Mouse (Mus musculus) kidney, embryonic 14.5 days (tissue): ENCODE results near the gene Ufl1. TPM values are rescaled to one million over a fixed set of nuclear protein-coding genes. Genes with fewer than 3 reads are reported as not detected.
"Not testable (repeated sequence)": the region's sequence is repeated elsewhere in the genome, so short reads cannot be mapped to it uniquely, and the experiment has no call there.

ENCODE experiments used
- ATAC-seq: fragments of 200-750 bp; cut with Nextera tagmentation; 2 replicates; pipeline ENCODE4 v1.8.0; 2017; ENCODE audit warnings: moderate number of reproducible peaks, mild to moderate bottlenecking, moderate TSS enrichment, moderate library complexity; ENCODE audit not compliant: low FRiP score, low TSS enrichment
- H3K27ac ChIP-seq: fragments of 300-500 bp; sonication (generic); 2 replicates; pipeline ENCODE4 v1.5.1; 2014; ENCODE audit warnings: low read depth, mild to moderate bottlenecking, low read length, moderate library complexity, mixed read lengths
- H3K27me3 ChIP-seq: fragments of 300-500 bp; sonication (generic); 2 replicates; pipeline ENCODE4 v1.6.1; 2014; ENCODE audit warnings: mild to moderate bottlenecking, low read length; ENCODE audit not compliant: control insufficient read depth, insufficient read depth
- H3K36me3 ChIP-seq: fragments of 300-500 bp; sonication (generic); 2 replicates; pipeline ENCODE4 v1.6.1; 2014; ENCODE audit warnings: low read length, mixed read lengths; ENCODE audit not compliant: control insufficient read depth, insufficient read depth
- H3K4me1 ChIP-seq: fragments of 300-500 bp; sonication (generic); 2 replicates; pipeline ENCODE4 v1.6.1; 2014; ENCODE audit warnings: low read length, mixed read lengths; ENCODE audit not compliant: control insufficient read depth, insufficient read depth
- H3K4me2 ChIP-seq: fragments of 300-500 bp; sonication (generic); replicated peaks from 2 replicates; pipeline ENCODE4 v1.6.1; 2014; ENCODE audit warnings: low read depth, mild to moderate bottlenecking, low read length
- H3K4me3 ChIP-seq: fragments of 300-500 bp; sonication (generic); 2 replicates; pipeline ENCODE4 v1.5.1; 2014; ENCODE audit warnings: mild to moderate bottlenecking, low read length
- H3K9ac ChIP-seq: fragments of 300-500 bp; sonication (generic); 2 replicates; pipeline ENCODE4 v1.6.1; 2014; ENCODE audit warnings: low read depth, mild to moderate bottlenecking, low read length, moderate library complexity
- H3K9me3 ChIP-seq: fragments of 300-500 bp; sonication (generic); 2 replicates; pipeline ENCODE4 v1.6.1; 2016; ENCODE audit warnings: low read length; ENCODE audit not compliant: control insufficient read depth
- WGBS: fragments of 180-500 bp; shearing (Covaris S2); extraction: QIAGEN DNeasy Blood & Tissue Kit; methylation state at CpG from one replicate; pipeline ENCODE4 v1.1.7; 2014; 5-methylcytosine and 5-hydroxymethylcytosine counted together
- polyA plus RNA-seq: library from polyadenylated mRNA; unstranded; fragments of >200 nt; fragmentation: Nextera tagmentation; extraction: Ambion mirVana; gene quantifications from 2 replicates; pipeline ENCODE4 v1.2.1, GENCODE M21; 2014

Gene Ufl1
- polyA plus RNA-seq: 29.3 and 50.5 TPM in 2 replicates

DNA sequence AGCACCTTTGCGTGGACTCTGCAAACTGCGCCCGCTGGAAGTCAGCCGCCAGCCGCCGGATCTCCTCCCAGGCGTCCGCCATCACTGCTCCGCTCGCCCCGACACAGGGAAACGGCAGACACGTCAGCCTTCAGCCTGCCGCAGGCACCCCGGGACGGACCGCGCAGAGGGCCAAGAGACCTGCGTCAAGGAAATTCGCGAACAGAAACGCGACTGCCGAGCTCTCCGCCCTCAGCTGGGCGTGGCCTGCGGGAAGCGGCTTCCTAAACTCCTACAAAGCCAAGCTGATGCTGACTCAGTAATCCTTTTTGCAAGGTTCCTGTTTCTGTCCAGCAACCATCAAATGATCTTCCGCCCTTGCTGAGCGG, at the start of gene Ufl1:
TSS of gene Ufl1 (minus strand) at position 151 of the 368 bp plus-strand sequence.
- ATAC-seq: peak; percentile 99
- H3K9me3 ChIP-seq: no peaks in the 10 kb centered on the region
- H3K27me3 ChIP-seq: no peaks in the 10 kb centered on the region
- 0% methylated on average over 29 of the region's 30 CpGs for WGBS
- H3K36me3 ChIP-seq: peaks cover 22% of the 10 kb centered on the region; the same call in 1 of the 2 replicates
- peak within 1 kb of the TSS; percentile 51 for H3K4me2 ChIP-seq
- no peaks in the 10 kb centered on the region for H3K4me1 ChIP-seq
- peak within 1 kb of the TSS; percentile 94 for H3K9ac ChIP-seq
- peak within 1 kb of the TSS; percentile 97 for H3K27ac ChIP-seq
- H3K4me3 ChIP-seq: peak within 1 kb of the TSS; percentile 87

- Histone ChIP-seq H3K36me3 (no peaks in the 10 kb centered on the region), H3K4me2 (no peak overlapping the region), H3K4me3 (no peak overlapping the region), H3K9me3 (no peaks in the 10 kb centered on the region), H3K4me1 (no peaks in the 10 kb centered on the region), H3K27ac (no peak overlapping the region), H3K27me3 (no peaks in the 10 kb centered on the region), H3K9ac (no peak overlapping the region)
- no peak for ATAC-seq
- whole genome bisulfite sequencing: 95% methylated on average over 3 of the region's 3 CpGs
These were observed 44.1 kb upstream of the Ufl1 start for GRCm38 (mm10) chr4:25325684-25326220.

DNA sequence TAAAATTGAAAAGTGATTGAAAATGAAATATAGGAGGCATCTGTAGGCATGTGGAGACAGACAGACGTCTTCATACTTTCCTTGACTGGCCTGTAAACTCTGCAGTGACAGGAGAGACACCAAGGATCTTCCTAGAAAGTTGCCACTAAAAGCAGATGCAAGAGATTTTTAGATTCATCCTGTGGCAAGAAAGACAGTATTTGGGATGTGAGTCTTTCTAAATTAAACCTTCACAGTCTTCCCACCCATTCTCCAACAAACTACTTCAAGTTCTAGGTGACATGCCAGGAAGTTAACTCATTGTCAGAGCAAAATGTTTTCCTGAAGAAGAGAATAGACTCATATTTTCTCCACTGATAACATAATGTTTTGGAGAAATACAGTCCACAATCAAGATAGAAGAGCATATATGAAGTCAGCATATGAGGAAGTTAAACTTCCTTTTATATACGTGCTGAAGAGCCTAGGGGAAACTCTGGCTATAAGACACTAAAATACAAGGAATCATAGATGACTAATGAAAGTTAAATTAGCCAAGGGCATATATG, 41.1 kb upstream of the Ufl1 start:
- WGBS: 76% methylated on average over 2 of the region's 2 CpGs
- Histone ChIP-seq H3K36me3 (no peaks in the 10 kb centered on the region), H3K9ac (no peak overlapping the region), H3K27me3 (no peaks in the 10 kb centered on the region), H3K4me1 (no peaks in the 10 kb centered on the region), H3K4me3 (no peak overlapping the region), H3K9me3 (no peaks in the 10 kb centered on the region), H3K27ac (no peak overlapping the region), H3K4me2 (no peak overlapping the region)
- no peak for ATAC-seq

DNA sequence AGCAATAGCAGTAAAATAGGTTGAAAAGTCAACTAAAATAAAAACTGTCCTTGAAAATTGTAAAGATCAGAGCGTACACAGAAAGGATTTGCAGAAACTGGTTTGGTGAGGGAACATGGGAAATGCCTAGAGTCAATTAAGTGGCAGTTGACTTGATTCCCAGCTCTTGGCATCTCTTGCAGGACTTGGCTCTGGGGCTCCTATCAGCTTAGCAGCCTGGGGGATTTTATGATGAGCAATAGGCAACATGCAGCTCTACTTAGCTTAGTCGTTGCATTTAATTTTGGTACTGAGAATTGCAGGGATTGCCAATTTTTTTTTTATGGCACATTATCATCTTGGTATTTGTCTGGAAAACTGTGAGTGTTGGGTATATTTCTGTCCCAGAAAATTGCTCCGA, 32.1 kb upstream of the Ufl1 start:
- ATAC-seq: no peak

DNA sequence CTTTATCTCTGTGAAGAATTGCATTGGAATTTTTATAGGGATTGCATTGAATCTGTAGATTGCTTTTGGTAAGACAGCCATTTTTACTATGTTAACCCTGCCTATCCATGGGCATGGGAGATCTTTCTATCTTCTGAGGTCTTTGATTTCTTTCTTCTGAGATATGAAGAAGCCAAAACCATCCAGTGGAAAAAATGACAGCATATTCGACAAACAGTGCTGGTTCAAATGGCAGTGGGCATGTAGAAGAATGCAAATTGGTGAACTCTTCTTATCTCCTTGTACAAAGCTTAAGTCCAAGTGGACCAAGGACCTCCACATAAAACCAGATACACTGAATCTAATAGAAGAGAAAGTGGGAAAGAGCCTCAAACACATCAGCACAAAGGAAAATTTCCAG, 3.4 kb upstream of the Ufl1 start:
- not testable (repeated sequence) for H3K4me1 ChIP-seq, H3K27me3 ChIP-seq, H3K27ac ChIP-seq, H3K36me3 ChIP-seq, H3K4me3 ChIP-seq, H3K9ac ChIP-seq, ATAC-seq, H3K9me3 ChIP-seq, H3K4me2 ChIP-seq
- 81% methylated on average over 1 of the region's 1 CpGs for WGBS

More for the DNA sequence above, 32.1 kb upstream of the Ufl1 start:
- H3K4me3 ChIP-seq: no peak overlapping the region
- 79% methylated on average over 3 of the region's 3 CpGs for WGBS
- no peaks in the 10 kb centered on the region for H3K27me3 ChIP-seq
- no peak overlapping the region for H3K27ac ChIP-seq
- H3K4me1 ChIP-seq: no peaks in the 10 kb centered on the region
- no peak overlapping the region for H3K4me2 ChIP-seq
- H3K36me3 ChIP-seq: no peaks in the 10 kb centered on the region
- H3K9me3 ChIP-seq: no peaks in the 10 kb centered on the region
- no peak overlapping the region for H3K9ac ChIP-seq

DNA sequence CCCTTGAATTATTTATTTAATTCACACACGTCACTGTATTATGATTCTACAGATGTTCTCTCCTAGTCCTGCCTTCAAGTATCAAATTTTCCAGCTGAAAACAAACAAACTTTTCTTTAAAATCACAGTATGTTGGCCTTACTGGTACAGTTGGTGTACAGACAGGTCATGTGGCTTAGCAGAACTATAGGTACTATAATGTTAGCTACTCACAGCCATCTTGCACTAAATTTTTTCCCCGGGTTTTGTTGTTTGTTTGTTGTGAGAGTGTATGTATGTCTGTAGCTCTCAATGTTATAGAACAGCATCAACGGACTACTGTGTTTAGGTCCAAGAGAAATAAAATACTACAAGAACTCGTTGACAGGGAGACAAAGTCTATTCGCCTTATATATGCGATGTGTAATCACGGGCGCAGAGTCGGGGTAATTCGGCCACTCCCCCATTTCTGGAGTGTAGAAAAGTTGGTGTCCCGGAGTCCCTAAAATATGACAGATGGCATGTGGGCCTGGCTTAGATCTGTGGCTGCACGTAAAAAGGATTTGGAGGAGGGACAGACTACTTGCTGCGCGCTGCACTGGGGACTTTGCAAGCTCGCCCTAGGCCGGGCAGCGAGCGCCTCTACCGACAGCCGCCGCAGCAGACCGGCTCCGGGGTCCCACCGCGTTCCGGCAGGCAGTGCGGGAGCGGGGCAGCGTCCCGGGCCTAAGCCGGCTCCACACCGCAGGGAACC, 517 bp downstream of the Ufl1 start:
- peak; percentile 94 for ATAC-seq
- no peaks in the 10 kb centered on the region for H3K27me3 ChIP-seq
- H3K9me3 ChIP-seq: no peaks in the 10 kb centered on the region
- peak overlapping the region; percentile 87 for H3K4me3 ChIP-seq
- peak overlapping the region; percentile 97 for H3K27ac ChIP-seq
- H3K4me1 ChIP-seq: no peaks in the 10 kb centered on the region
- H3K36me3 ChIP-seq: peaks cover 26% of the 10 kb centered on the region; the same call in 1 of the 2 replicates
- WGBS: 2% methylated on average over 32 of the region's 32 CpGs
- H3K4me2 ChIP-seq: peak overlapping the region; percentile 51
- peak overlapping the region; percentile 94 for H3K9ac ChIP-seq

- ATAC-seq: no peak
- H3K9me3 ChIP-seq: no peaks in the 10 kb centered on the region
- no peak overlapping the region for H3K4me3 ChIP-seq
These were observed 8.6 kb downstream of the Ufl1 start for GRCm38 (mm10) chr4:25272861-25273627.

GRCm38 (mm10) chr4:25271926-25272325, 9.7 kb downstream of the Ufl1 start:
- Histone ChIP-seq H3K9me3 (no peaks in the 10 kb centered on the region), H3K4me3 (no peak overlapping the region), H3K27ac (no peak overlapping the region), H3K27me3 (no peaks in the 10 kb centered on the region), H3K4me2 (no peak overlapping the region), H3K36me3 (peaks cover 81% of the 10 kb centered on the region), H3K9ac (no peak overlapping the region), H3K4me1 (no peaks in the 10 kb centered on the region)
- 87% methylated on average over 1 of the region's 1 CpGs for WGBS
- ATAC-seq: no peak

More at GRCm38 (mm10) chr4:25272861-25273627, 8.6 kb downstream of the Ufl1 start:
- no peak overlapping the region for H3K4me2 ChIP-seq
- H3K27ac ChIP-seq: no peak overlapping the region
- peaks cover 81% of the 10 kb centered on the region for H3K36me3 ChIP-seq
- no peaks in the 10 kb centered on the region for H3K27me3 ChIP-seq
- no peak overlapping the region for H3K9ac ChIP-seq
- WGBS: 83% methylated on average over 7 of the region's 7 CpGs
- H3K4me1 ChIP-seq: no peaks in the 10 kb centered on the region
